Mouse (Mus musculus) heart, adult 10 weeks (tissue): ENCODE data around the gene Slc9a7. TPM values are rescaled to one million over a fixed set of nuclear protein-coding genes. Genes with fewer than 3 reads are reported as not detected.

ENCODE experiments used
- polyA plus RNA-seq: library from polyadenylated mRNA; stranded (reverse); fragments of 350-450 nt; fragmentation: Illumina TruSeq; extraction: RNeasy Lipid Tissue Mini Kit (QIAGEN cat#74804); gene quantifications from one replicate; pipeline ENCODE4 v1.2.3, GENCODE M21; 2014; ENCODE audit warnings: low read depth, low replicate concordance

The Slc9a7 gene
- polyA plus RNA-seq: 2.5 TPM

GRCm38 (mm10) chrX:20291282-20292039, at the start of gene Slc9a7:
Slc9a7 (minus strand) TSS chrX:20291807.

GRCm38 (mm10) chrX:20059381-20059971, 232.1 kb downstream of the Slc9a7 start, which contains the start of gene Chst7:
Chst7 (plus strand) TSS chrX:20059560.

Other genes with a start within 250 kb of the Slc9a7 start
- 2.6 TPM for gene Chst7, start 232.2 kb downstream of the Slc9a7 start, polyA plus RNA-seq
- 7.1 TPM for gene Rp2, start 72.7 kb upstream of the Slc9a7 start, polyA plus RNA-seq
- 1.4 TPM for gene Jade3, start 133.9 kb upstream of the Slc9a7 start, polyA plus RNA-seq